Mouse (Mus musculus) hindbrain, embryonic 13.5 days (tissue): Measurements from ENCODE around the gene Pdlim5. TPM values are rescaled to one million over a fixed set of nuclear protein-coding genes. Genes with fewer than 3 reads are reported as not detected.

Source experiments
- ATAC-seq: fragments of 200-750 bp; cut with Nextera tagmentation; 2 replicates; pipeline ENCODE4 v1.8.0; 2017; ENCODE audit warnings: moderate TSS enrichment; ENCODE audit not compliant: low FRiP score
- H3K27ac ChIP-seq: fragments of 300-500 bp; sonication (generic); 2 replicates; pipeline ENCODE4 v1.5.1; 2015; ENCODE audit warnings: inconsistent platforms, mild to moderate bottlenecking, moderate library complexity
- H3K27me3 ChIP-seq: fragments of 300-500 bp; sonication (generic); 2 replicates; pipeline ENCODE4 v1.6.1; 2015; ENCODE audit warnings: mild to moderate bottlenecking, inconsistent platforms
- H3K36me3 ChIP-seq: fragments of 300-500 bp; sonication (generic); 2 replicates; pipeline ENCODE4 v1.6.1; 2015; ENCODE audit warnings: mild to moderate bottlenecking, inconsistent platforms
- H3K4me1 ChIP-seq: fragments of 300-500 bp; sonication (generic); replicated peaks from 2 replicates; pipeline ENCODE4 v1.6.1; 2015; ENCODE audit warnings: inconsistent platforms
- H3K4me2 ChIP-seq: fragments of 300-500 bp; sonication (generic); 2 replicates; pipeline ENCODE4 v1.6.1; 2015; ENCODE audit warnings: inconsistent platforms, mild to moderate bottlenecking, moderate library complexity
- H3K4me3 ChIP-seq: fragments of 300-500 bp; sonication (generic); 2 replicates; pipeline ENCODE4 v1.5.1; 2015; ENCODE audit warnings: mild to moderate bottlenecking, inconsistent platforms
- H3K9ac ChIP-seq: fragments of 300-500 bp; sonication (generic); 2 replicates; pipeline ENCODE4 v1.6.1; 2015; ENCODE audit warnings: mild to moderate bottlenecking, inconsistent platforms
- H3K9me3 ChIP-seq: fragments of 300-500 bp; sonication (generic); 2 replicates; pipeline ENCODE4 v1.6.1; 2016; ENCODE audit warnings: inconsistent platforms
- WGBS: fragments of 180-500 bp; shearing (Covaris S2); methylation state at CpG from one replicate; pipeline ENCODE4 v1.1.7; 2015; 5-methylcytosine and 5-hydroxymethylcytosine counted together
- polyA plus RNA-seq: library from polyadenylated mRNA; unstranded; fragments of >200 nt; fragmentation: Nextera tagmentation; extraction: Ambion mirVana; gene quantifications from 2 replicates; pipeline ENCODE4 v1.2.1, GENCODE M21; 2015

Pdlim5 gene
- polyA plus RNA-seq, 1 experiment from 2014 or later: 15.0 TPM

- H3K9ac ChIP-seq: no peak overlapping the region
- H3K4me3 ChIP-seq: no peak overlapping the region
- no peaks in the 10 kb centered on the region for H3K27me3 ChIP-seq
- H3K4me2 ChIP-seq: no peak overlapping the region
- H3K36me3 ChIP-seq: peaks cover 4% of the 10 kb centered on the region
- H3K4me1 ChIP-seq: no peaks in the 10 kb centered on the region
- no peak overlapping the region for H3K27ac ChIP-seq
- ATAC-seq: no peak
- WGBS: 50% methylated on average over 5 of the region's 5 CpGs
- 0 out of 2 replicates have a peak, but pooled peaks cover 3% of the 10 kb centered on the region for H3K9me3 ChIP-seq
Measured at GRCm38 (mm10) chr3:142348816-142349631, 46.5 kb downstream of the Pdlim5 start.

GRCm38 (mm10) chr3:142346261-142346660, 49.2 kb downstream of the Pdlim5 start:
- Histone ChIP-seq H3K4me3 (no peak overlapping the region), H3K4me1 (no peaks in the 10 kb centered on the region), H3K27me3 (no peaks in the 10 kb centered on the region), H3K27ac (no peak overlapping the region), H3K9me3 (0 out of 2 replicates have a peak, but pooled peaks cover 3% of the 10 kb centered on the region), H3K36me3 (peaks cover 4% of the 10 kb centered on the region), H3K9ac (no peak overlapping the region), H3K4me2 (no peak overlapping the region)
- WGBS: 90% methylated on average over 6 of the region's 6 CpGs
- no peak for ATAC-seq

GRCm38 (mm10) chr3:142345235-142346125, 50.0 kb downstream of the Pdlim5 start:
- Histone ChIP-seq H3K27ac (no peak overlapping the region), H3K36me3 (peaks cover 4% of the 10 kb centered on the region), H3K9me3 (0 out of 2 replicates have a peak, but pooled peaks cover 3% of the 10 kb centered on the region), H3K4me1 (no peaks in the 10 kb centered on the region), H3K4me2 (no peak overlapping the region), H3K4me3 (no peak overlapping the region), H3K27me3 (no peaks in the 10 kb centered on the region), H3K9ac (no peak overlapping the region)
- ATAC-seq: no peak
- 88% methylated on average over 8 of the region's 8 CpGs for WGBS

GRCm38 (mm10) chr3:142343786-142344185, 51.7 kb downstream of the Pdlim5 start:
- Histone ChIP-seq H3K27ac (no peak overlapping the region), H3K27me3 (no peaks in the 10 kb centered on the region), H3K9ac (no peak overlapping the region), H3K4me3 (no peak overlapping the region), H3K4me1 (no peaks in the 10 kb centered on the region), H3K9me3 (0 out of 2 replicates have a peak, but pooled peaks cover 3% of the 10 kb centered on the region), H3K36me3 (peaks cover 4% of the 10 kb centered on the region), H3K4me2 (no peak overlapping the region)
- WGBS: 82% methylated on average over 2 of the region's 2 CpGs
- no peak for ATAC-seq

GRCm38 (mm10) chr3:142340701-142341100, 54.8 kb downstream of the Pdlim5 start:
- Histone ChIP-seq H3K4me1 (no peaks in the 10 kb centered on the region), H3K9ac (no peak overlapping the region), H3K4me3 (no peak overlapping the region), H3K27me3 (no peaks in the 10 kb centered on the region), H3K9me3 (no peaks in the 10 kb centered on the region), H3K27ac (no peak overlapping the region), H3K36me3 (no peaks in the 10 kb centered on the region), H3K4me2 (no peak overlapping the region)
- ATAC-seq: no peak
- WGBS: 82% methylated on average over 2 of the region's 2 CpGs

GRCm38 (mm10) chr3:142339440-142340251, 55.9 kb downstream of the Pdlim5 start:
- no peak overlapping the region for H3K27ac ChIP-seq
- H3K27me3 ChIP-seq: no peaks in the 10 kb centered on the region
- no peaks in the 10 kb centered on the region for H3K4me1 ChIP-seq
- H3K9ac ChIP-seq: no peak overlapping the region
- H3K4me3 ChIP-seq: no peak overlapping the region
- no peaks in the 10 kb centered on the region for H3K36me3 ChIP-seq
- WGBS: 78% methylated on average over 6 of the region's 6 CpGs
- no peak for ATAC-seq
- H3K4me2 ChIP-seq: no peak overlapping the region
- H3K9me3 ChIP-seq: no peaks in the 10 kb centered on the region

- Histone ChIP-seq H3K4me3 (no peak overlapping the region), H3K9me3 (no peaks in the 10 kb centered on the region)
- WGBS: 84% methylated on average over 4 of the region's 4 CpGs
Measured at GRCm38 (mm10) chr3:142338058-142338457, 57.4 kb downstream of the Pdlim5 start.

GRCm38 (mm10) chr3:142334496-142334895, 61.0 kb downstream of the Pdlim5 start:
- ATAC-seq: no peak
- H3K9ac ChIP-seq: no peak overlapping the region
- no peaks in the 10 kb centered on the region for H3K9me3 ChIP-seq
- no peaks in the 10 kb centered on the region for H3K4me1 ChIP-seq
- H3K27me3 ChIP-seq: no peaks in the 10 kb centered on the region
- 94% methylated on average over 3 of the region's 3 CpGs for WGBS
- H3K4me2 ChIP-seq: no peak overlapping the region
- no peak overlapping the region for H3K4me3 ChIP-seq
- H3K36me3 ChIP-seq: no peaks in the 10 kb centered on the region
- H3K27ac ChIP-seq: no peak overlapping the region

More at GRCm38 (mm10) chr3:142338058-142338457, 57.4 kb downstream of the Pdlim5 start:
- H3K4me1 ChIP-seq: no peaks in the 10 kb centered on the region
- H3K36me3 ChIP-seq: no peaks in the 10 kb centered on the region
- no peak for ATAC-seq
- H3K9ac ChIP-seq: no peak overlapping the region
- H3K4me2 ChIP-seq: no peak overlapping the region
- H3K27me3 ChIP-seq: no peaks in the 10 kb centered on the region
- H3K27ac ChIP-seq: no peak overlapping the region

DNA sequence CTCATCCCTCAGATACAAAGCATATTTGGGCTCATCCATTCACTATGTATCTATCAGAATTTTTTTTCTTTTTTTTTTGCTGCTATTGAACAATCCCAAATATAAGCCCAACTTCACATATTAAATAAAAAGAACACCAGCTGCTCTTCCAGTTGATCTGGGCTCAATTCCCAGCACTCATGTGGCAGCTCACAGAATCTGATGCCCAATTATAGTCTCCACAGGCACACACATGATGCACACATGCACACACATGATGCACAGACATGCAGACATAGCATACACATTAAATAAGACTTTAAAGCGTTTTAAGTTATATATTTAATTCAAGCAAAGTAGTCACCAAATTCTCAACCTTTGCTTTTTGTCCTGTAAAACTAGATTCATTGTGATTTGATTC, 62.0 kb downstream of the Pdlim5 start:
- no peak overlapping the region for H3K9ac ChIP-seq
- H3K4me1 ChIP-seq: no peaks in the 10 kb centered on the region

DNA sequence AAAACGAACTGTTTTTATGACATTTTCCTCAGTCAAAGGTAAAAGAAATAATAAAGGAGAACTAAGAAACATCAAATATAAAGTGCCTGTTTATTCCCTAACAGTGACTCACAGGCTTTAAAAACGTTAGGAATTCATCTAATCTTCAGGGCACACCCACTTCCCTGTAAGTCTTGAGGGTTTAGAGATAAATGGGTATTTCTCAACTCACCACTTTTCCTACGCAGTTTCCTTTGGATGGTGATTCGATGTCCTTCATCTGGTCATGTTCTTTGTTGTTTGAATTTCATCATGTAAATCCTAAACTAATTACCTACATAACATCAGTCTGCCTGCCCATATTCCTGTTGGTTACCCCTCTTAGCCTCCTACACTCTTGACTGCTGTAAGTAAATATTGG, 62.8 kb downstream of the Pdlim5 start:
- no peaks in the 10 kb centered on the region for H3K9me3 ChIP-seq
- ATAC-seq: no peak
- H3K27me3 ChIP-seq: no peaks in the 10 kb centered on the region
- H3K36me3 ChIP-seq: no peaks in the 10 kb centered on the region
- 80% methylated on average over 4 of the region's 4 CpGs for WGBS
- H3K27ac ChIP-seq: no peak overlapping the region
- H3K4me2 ChIP-seq: no peak overlapping the region
- no peaks in the 10 kb centered on the region for H3K4me1 ChIP-seq
- H3K4me3 ChIP-seq: no peak overlapping the region
- H3K9ac ChIP-seq: no peak overlapping the region

More for the DNA sequence above, 62.0 kb downstream of the Pdlim5 start:
- WGBS: 94% methylated on average over 1 of the region's 1 CpGs
- Histone ChIP-seq H3K4me3 (no peak overlapping the region), H3K9me3 (no peaks in the 10 kb centered on the region), H3K27me3 (no peaks in the 10 kb centered on the region), H3K36me3 (no peaks in the 10 kb centered on the region), H3K27ac (no peak overlapping the region), H3K4me2 (no peak overlapping the region)
- no peak for ATAC-seq

GRCm38 (mm10) chr3:142331872-142332554, 63.5 kb downstream of the Pdlim5 start:
- no peak for ATAC-seq
- Histone ChIP-seq H3K27me3 (no peaks in the 10 kb centered on the region), H3K4me1 (no peaks in the 10 kb centered on the region), H3K9me3 (no peaks in the 10 kb centered on the region), H3K4me2 (no peak overlapping the region), H3K36me3 (no peaks in the 10 kb centered on the region), H3K27ac (no peak overlapping the region), H3K4me3 (no peak overlapping the region), H3K9ac (no peak overlapping the region)
- WGBS: 77% methylated on average over 4 of the region's 4 CpGs
